Mouse (Mus musculus) brain, embryonic 14.5 days (tissue): ENCODE data around the gene Gm609.

ENCODE experiments used
- CTCF ChIP-seq: fragments of 200-500 bp; IDR thresholded peaks from 2 replicates; pipeline ENCODE4 v1.5.1; 2012; ENCODE audit warnings: inconsistent platforms, mild to moderate bottlenecking, moderate library complexity, borderline replicate concordance; ENCODE audit not compliant: insufficient read depth, insufficient read length; ENCODE audit errors: extremely low read depth
- POLR2A ChIP-seq: fragments of 200-500 bp; IDR thresholded peaks from 2 replicates; pipeline ENCODE4 v1.6.1; 2012; ENCODE audit warnings: mild to moderate bottlenecking, inconsistent platforms, borderline replicate concordance; ENCODE audit not compliant: poor library complexity, insufficient read depth, insufficient read length, severe bottlenecking; ENCODE audit errors: extremely low read depth

GRCm38 (mm10) chr16:45492927-45493326, at the start of gene Gm609:
- TF ChIP-seq CTCF (no peak), POLR2A (no peak)
